Mouse (Mus musculus) lung, postnatal 10 days (tissue): ENCODE measurements around the gene Lman2.

Experiments used
- DNase-seq: peaks from one replicate; pipeline ENCODE4 v3.0.0; 2021

Gene Lman2

GRCm38 (mm10) chr13:55370234-55370633, 7.7 kb upstream of the Lman2 start:
- DNase-seq: peak; percentile 41

- DNase-seq: peak; percentile 38
These were observed 7.0 kb upstream of the Lman2 start, which contains the start of gene Rgs14 for GRCm38 (mm10) chr13:55369531-55370114. TSS of gene Rgs14 (plus strand) at chr13:55369732.

DNA sequence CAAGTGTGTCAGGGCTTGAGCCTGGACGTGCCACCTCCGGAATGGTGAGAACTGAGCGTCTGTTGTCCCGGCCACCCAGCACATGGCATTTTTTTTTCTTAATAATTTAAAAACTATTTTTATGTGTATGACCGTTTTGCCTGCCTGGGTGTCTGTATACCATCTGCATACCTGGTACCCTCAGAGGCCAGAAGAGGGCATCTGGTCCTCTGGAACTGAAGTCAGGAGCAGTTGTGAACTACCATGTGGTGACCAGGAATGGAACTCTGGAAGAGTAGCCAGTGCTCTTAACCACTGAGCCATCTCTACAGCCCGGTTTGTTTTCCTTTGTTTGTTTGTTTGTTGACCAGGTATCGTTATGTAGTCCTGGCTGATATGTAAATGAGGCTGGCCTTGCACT, 5.8 kb upstream of the Lman2 start:
- no peak for DNase-seq

DNA sequence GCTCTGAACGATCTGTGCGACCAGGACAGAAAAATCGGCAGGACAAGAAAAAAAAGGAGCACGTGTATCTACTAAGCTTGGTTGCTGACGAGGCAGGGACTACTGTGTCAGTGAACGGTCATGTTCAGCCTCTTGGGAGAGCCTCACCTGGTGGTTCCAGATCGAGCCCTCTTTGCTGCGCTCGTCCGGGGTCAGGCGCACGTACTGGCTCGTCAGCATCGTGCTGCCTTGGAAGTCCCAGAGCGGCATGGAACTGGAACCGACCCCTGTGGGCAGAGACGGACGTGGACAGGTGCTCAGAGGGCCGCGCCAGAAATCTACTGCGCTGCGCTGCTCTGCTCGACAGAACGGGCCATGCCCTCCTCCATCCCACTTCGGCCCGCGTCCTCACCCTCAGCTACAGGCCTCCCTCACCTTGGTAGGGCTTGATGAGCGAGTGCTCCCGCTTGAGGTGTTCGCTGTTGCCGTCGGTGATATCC, 570 bp downstream of the Lman2 start:
- DNase-seq: no peak

DNA sequence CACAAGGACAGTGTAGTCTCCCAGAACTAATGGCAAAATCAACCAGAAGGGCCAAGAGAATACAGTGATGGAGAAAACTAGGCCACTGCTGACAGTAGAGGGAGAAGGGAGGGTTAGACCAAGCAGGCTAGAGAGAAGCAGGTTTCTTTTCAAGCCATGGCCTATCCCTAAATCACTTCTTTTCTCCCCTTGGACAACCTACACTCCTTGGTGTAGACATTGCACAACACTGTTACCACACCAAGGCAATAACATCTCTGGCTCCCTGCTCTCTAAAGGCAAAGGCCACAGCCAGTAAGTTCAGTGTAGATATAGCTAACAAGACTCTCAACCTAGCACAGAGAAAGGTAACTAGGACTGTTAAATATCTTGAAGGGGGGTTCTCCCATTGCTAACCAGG, 1.4 kb downstream of the Lman2 start:
- no peak for DNase-seq

DNA sequence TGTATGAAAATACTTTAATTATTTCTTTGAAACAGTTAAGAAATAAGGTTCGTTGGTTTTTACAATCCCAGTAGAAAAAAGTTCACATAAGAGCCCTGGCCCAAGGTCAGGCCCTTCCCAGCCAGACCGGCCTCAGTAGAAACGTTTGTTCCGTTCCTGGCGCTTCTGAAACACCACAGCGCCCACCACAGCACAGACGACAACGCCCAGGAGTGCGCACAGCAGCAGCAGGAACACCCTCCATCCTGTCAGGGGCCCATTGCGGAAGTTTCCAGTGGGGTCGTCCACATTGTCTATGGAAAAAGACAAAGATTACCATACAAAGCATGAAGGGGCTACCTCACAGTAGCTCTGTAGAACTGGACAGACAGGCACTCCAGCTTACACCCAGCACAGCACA, 15.8 kb downstream of the Lman2 start:
- DNase-seq: no peak

GRCm38 (mm10) chr13:55344286-55344685, 18.3 kb downstream of the Lman2 start:
- no peak for DNase-seq

DNA sequence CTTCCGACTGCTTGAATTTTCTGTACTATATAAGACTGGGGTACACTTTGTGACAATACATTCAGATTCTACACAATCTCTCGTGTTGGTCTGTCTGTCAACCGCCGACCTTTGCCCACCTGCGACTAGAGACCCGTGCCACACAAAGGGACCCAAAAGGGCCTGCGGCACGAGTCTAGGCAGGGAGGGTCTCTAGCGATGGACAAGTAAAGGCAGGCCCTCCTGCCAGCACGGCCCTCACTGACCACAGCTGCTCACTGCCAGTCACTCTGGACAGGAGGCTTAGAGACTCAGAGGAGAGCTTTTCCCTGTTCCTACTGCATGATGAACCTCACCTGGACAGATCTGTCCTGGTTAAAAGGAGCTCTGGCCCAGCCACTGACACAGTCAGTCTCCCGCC, 20.1 kb downstream of the Lman2 start:
- no peak for DNase-seq

GRCm38 (mm10) chr13:55339259-55339658, 23.3 kb downstream of the Lman2 start:
- no peak for DNase-seq

DNA sequence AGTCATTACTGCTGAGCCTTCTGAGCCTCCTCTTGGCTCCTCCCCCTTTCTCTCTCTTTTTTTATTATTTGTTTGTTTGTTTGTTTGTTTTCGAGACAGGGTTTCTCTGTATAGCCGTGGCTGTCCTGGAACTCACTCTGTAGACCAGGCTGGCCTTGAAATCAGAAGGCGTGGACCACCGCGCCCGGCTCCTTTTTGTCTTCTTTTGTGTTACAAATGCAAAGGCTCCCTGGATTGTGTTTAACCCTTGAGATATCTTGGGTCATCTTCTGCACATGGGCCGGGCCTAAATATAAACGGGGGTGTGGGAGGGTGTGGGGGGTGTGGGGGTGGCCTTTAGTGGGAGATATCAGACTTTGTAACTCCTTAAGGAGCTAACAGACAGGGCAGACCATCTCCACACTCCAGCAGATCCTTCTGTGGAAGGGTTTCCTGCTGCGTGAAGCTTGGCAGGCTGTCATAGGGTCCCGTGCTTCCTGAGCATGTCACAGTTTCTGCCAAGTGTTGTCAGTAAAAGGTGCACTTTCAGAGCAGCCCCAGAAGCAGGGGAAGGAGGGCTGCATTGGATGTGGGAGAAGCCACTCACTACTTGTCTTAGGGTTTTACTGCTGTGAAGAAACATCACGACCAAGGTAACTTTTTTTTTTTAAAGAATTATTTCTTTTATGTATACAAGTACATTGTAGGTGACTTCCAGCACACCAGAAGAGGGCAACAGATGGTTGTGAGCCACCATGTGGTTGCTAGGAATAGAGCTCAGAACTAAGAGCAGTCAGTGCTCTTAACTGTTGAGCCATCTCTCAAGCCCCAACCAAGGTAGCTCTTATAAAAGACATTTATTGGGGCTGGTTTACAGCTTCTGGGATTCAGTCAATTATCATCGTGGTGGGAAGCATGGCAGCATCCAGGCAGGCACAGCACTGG, 24.2 kb downstream of the Lman2 start:
- no peak for DNase-seq

DNA sequence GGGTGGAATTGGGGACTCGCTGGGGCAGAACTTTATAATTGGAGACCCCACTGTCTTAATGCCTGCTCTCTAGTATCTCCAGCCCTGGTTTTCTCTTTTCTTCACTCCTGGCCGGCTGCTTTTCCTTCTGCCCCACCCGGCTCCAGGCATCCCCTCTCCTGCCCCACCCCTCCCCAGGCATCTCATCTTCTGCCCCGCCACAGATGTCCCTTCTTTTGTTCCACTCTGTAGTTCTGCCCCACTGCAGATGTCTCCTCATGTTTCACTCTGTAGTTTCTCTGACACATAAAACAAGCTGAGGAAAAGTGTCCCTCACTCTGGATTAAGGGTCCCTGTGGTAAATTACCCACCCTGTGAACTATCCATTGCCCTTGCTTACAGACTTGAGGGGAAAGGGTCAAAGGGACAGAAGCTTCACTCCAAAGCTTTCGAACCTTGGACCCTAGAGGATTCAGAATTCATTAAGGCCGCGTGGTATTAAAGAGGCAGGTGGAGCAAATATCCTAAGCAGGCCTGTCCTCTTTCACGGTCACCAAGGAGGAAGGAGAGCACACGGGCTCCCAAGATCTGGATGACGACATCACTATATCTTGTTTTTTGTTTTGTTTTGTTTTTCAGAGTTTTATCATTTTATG, 25.1 kb downstream of the Lman2 start:
- no peak for DNase-seq

GRCm38 (mm10) chr13:55335701-55336100, 26.9 kb downstream of the Lman2 start:
- no peak for DNase-seq

DNA sequence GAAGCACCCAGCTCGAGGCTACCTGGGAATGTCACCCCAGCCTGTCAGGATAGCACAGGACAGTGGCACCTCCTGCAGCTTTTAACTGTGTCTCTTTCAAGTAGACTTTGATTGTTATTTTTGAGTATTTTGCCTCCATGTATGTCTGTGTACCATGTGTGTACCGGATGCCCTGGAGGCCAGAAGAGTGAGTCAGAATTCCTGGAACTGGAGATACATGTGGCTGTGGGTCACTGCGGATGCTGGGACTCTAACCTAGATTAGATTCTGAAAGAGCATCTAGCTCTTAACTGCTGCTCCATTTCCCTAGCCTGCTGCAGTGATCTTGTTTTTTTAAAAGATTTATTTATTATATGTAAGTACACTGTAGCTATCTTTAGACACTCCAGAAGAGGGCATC, 30.3 kb downstream of the Lman2 start:
- no peak for DNase-seq

- no peak for DNase-seq
These were observed 31.8 kb downstream of the Lman2 start for GRCm38 (mm10) chr13:55330567-55331400.

DNA sequence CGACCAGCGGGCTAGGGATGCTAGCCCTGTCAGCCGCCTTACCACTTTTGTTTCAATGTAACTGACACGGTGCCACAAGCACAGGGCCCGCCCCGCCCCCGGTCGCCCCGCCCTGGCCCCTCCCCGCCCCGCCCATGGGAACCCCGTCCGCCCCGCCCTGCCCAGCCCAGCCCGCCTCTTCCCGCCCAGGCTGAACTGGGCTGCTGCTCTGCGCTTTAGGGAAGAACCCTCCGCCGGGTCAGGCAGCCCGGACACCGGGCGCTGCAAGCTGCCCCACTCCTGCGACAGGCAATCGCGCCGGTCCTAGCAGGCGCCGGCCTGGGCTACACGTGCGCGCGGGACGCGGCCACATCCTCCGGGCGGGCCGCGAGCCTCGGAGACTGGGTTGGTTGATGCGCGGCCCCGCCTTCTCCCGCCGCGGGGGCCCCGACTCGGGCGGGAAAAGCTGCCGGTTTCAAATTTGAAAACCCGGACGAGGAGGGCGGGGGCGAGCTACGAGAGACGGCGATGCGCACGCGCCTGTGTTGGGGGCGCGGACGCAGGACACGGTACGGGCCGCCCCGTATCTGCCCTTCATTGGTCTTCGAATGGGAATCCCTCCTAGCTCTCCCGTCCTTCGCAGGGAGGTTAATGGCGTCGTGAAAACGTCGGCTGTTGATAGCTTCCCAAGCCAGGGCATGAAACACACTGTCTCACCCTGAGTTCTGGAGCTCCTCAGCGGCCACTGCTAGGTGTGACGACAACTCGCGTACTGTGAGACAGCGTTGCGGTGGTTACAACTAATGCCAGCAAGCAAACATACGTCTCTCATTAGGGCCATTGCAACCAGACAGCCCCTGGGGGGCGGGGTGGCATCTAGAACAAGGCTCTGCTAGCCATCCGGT, 32.7 kb downstream of the Lman2 start, which contains the start of gene Mxd3:
Gene Mxd3, minus strand, starts transcription at position 141 of the 884 bp plus-strand sequence.
- peak; percentile 87 for DNase-seq

DNA sequence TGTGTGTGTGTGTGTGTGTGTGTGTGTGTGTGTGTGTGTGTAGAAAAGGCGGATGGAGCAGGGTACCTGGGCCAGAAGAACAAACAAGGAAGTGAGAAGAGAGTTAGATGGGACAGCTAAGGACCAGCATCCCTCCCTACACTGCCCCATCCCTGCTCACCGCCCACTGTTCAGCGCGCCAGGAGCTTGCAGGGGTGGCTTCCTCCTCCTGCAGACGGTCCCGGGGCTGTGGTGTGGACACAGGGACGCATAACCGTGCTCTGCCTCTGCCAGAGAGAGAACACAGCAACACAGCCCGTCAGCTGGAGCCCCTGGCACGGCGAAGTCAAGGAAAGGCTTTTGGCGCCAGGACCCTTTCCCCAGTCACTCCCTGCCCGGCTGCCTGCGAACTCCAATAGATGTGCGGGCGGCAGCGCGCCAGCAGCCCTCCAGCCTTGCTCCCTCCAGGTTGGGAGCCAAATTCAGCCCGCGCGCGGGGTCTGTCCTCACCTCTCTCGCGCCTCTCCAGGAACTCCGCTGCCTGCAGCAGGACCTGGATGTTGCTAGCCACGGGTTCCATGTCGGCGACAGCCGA, 33.4 kb downstream of the Lman2 start:
- DNase-seq: peak; percentile 40

GRCm38 (mm10) chr13:55328641-55329040, 33.9 kb downstream of the Lman2 start:
- no peak for DNase-seq

DNA sequence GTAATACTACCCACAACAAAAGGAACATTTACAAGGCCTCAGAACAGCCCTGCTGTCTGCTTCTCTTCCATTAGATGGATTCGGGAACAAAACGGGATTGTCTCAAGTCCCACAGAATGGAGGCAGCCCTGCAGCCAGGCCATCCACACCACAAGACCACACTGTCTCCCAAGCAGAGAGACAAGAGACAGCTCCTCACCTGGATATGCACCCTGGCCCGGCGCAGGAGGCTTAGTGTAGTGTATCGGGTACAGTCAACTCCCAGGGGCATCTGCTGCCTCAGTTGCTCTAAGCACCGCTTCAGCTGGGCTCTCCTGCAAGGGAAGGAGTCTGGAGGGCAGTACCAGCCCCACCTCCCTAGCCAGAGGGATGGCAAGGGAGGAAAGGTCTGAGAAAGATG, 34.4 kb downstream of the Lman2 start:
- no peak for DNase-seq

GRCm38 (mm10) chr13:55327633-55328032, 35.0 kb downstream of the Lman2 start:
- DNase-seq: peak; percentile 94

GRCm38 (mm10) chr13:55327169-55327568, 35.4 kb downstream of the Lman2 start:
- DNase-seq: no peak

DNA sequence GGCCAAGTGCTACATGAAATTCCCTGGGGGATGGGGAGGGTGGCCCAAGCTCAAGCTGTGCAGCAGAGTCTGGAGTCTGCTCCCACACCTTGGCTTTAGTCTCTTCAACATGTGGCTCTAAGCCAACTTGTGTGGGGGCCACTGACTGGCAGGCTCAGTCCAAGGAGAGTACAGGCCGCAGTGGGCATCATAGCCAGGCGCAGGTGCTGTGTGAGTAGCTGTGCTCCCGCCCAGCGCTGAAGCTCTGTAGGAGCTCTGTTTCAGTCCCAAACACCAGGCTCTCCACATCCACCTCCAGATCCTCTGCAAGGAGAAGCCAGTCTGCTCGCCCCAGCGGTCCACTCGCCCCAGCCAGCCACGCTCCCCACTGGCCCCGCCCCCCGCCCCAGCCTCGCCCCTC, 37.0 kb downstream of the Lman2 start:
- DNase-seq: no peak
